Mouse (Mus musculus): ENCODE measurements around the gene Siglecg.

Gene Siglecg

DNA sequence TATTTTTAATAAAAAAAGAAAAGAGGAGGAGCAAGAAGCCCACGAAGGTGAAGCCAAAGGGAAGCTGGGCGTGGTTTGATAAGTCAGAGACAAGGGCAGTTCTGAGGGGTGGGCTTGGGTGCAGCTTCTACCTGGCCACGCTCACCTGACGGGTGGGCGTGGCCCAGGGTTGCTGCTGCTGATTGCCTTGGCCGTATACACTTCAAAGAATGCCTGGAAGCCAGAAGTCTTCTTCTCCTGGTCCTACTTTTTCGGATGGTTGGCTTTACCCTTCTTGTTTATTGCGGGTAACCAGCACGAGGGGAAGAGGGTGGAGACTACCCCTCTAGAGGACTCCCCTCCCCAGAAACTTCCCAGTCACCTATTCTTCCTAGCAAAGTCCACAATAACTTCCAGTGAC lies 34.7 kb downstream of the Siglecg start:
- DNase-seq (ENCODE audit: low spot score), result no peak

DNA sequence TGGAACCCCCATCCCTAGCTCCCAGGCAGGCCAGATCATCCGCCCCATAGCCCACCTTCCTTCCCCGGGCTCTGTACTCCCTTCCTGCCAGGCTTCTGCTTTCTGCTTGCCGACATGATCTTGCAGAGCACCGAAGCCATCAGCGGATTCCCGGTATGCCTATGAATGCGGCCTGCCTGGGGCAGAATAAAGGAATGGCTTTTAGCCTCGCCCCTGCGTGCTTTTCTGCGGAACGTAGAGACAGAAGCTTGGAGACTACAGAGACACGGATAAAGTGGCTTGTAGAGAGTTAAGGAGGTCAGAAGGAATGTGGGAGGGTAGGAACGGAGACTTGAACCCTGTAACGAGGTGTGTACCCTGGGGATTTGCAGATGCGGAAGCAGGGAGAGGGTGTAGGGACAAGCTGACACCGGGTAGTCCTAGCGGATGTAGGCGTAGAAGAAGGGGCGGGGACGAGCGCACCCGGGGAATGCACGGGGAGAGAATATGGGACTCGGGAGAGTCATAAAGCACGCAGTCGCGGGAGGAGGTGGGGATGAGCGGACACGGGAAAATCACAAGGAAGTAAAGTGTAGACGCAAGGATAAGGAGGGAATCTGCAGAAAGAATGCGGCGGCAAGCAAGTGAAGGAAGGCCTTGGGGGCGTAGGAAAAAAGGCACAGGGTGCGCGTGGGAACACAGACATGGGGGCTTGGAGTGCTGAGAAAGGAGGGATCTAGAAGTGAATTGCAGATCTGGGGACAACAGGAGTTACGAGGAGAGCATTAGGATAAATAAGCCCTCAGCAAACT lies 35.3 kb downstream of the Siglecg start:
- DNase-seq (ENCODE audit: low spot score), result peak; percentile 78

DNA sequence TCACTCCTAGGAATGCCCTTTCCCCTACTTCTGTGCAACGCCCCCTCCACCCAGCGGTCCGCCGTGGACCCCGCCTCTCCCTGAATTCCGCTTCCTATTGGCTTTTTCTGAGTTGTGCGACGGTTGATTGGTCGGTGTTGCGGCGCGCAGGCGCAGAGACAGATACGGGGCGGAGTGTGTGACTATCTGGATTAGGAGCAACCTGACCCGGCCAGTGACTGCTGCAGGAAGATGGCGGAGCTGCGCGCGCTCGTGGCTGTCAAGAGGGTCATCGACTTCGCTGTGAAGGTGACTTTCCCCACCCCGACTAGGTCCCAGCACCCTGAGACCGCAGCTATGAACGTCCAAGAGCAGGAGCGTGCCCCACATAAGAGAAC lies 35.9 kb downstream of the Siglecg start, which contains the start of the genes Etfb and Gm45233:
Gene Etfb, plus strand, starts transcription at position 167 of the 377 bp plus-strand sequence.
Gene Gm45233, plus strand, starts transcription at position 212 of the 377 bp plus-strand sequence.
- peak; percentile 94 for DNase-seq (ENCODE audit: low spot score)

DNA sequence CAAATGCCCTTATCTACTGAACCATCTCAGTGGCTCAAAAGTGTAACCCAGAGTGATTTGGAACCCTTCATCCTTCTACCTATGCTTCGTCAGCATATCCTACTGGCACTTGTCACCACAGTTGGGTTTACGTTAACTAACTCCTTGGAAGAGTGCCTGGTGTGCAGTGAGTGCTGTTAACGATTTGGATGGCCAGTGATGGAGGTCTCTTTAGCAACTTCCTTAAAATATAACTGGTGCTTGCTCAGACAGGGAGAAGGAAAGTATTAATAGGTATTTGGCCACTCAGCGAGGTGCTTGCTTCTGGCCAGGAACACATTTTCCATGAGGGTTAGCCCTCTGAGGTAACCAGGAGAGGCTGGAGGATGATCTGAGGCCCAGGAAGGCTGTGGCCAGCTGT lies 39.8 kb downstream of the Siglecg start:
- DNase-seq (ENCODE audit: low spot score), result no peak

DNA sequence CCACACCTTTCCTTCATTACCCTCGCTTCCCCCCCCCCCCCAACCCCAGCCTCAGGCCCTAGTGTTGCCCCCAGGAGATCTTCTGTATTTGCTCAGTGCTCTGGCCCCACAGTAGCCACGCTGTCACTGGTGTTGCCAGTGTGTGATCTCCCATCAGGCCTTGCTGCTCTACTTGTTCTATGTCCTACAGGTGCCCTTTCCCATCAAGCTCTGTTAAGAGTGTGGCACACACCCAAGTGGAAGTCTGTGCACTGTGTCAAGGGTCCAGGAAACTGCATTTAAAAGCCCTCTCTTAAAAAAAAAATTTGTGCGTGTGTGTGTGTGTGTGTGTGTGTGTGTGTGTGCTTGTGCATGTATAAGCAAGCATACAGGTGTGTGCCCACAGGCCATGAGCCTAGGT lies 40.2 kb downstream of the Siglecg start:
- no peak for DNase-seq (ENCODE audit: low spot score)

DNA sequence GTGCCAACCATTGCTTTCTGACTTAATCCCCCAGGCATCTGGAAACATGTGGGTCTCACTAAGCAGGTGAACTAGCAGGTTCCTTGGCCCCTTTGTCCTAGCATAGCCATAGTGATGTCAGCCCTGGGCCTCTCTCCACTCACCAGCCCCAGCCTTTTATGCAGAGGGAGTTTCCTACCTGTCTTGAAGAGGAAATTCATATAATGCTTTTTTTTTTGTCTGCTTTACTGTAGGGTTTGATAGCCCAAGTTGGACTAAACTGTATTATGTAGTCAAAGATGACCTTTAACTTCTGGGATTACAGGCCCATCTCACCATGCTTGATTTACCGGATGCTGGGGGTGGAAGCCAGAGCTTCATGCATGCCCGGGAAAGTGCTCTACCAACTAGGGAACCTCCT lies 41.8 kb downstream of the Siglecg start:
- DNase-seq (ENCODE audit: low spot score), result no peak

DNA sequence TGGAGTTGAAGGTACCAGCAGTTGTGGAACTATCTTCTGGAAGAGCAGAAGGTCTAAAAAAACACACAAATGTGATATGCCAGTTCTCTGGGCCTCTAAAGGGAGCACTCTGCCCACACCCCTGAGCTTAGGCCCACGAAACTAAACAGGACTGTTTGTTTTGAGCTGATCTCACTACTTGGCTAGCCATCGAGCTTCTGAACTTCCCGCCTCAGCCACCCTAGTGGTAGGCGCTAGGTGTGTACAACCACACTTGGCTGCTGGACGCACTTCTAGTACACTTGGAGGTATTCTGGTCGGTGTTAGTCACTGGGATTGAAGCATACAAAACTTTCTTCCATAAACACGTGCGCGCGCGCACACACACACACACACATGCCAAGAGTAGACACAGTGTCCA lies 43.7 kb downstream of the Siglecg start:
- DNase-seq (ENCODE audit: low spot score), result no peak

DNA sequence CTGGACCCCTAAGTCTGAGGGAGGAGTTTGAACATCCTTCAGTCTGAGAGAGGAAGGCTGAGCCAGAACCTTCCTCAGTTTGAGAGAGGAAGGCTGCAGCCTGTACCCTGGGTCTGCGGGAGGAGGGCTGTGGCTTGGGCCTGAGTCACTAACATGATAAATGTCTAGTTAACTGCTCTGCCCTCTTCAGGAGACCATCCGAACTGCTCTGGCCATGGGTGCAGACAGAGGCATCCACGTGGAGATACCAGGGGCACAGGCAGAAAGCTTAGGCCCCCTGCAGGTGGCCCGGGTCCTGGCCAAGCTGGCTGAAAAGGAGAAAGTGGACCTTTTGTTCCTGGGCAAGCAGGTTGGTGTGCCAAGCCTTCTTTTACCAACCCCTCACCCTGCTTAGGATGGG lies 44.6 kb downstream of the Siglecg start:
- no peak for DNase-seq (ENCODE audit: low spot score)

DNA sequence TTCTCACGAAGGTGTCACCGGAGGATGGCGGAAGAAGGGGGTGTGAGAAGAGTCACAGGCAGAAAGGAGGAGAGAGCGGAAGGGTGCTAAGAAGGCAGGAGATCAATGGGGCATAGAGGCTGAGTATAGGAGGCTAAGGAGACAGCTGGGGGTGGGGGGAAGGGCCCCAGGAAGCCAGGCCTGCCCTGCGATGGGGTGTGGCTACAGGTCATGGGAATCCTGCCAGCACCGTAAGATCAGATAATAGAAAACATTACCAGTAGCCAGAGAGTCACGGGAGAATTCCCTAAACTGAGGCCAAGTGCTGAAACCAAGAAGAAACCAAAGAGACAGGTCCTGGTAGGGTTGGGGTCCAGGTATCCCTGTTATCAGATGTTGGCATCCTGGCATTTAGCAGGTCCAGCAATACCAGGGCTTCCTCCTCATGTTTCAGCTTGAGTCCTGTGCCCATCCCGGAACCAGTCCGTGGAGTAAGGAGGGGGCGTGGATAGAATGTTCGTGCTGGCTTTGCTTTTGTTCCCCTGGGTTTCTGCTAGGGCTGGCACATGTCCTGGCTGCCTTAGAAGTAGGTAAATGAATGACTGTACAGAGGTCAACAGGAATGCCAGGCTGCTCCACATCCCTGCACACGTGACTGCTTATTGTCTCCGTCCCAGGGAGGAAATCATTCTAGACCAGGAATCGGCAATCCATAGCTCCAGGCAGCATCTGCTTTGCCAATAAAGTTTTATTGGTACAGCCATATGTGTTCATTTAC lies 45.8 kb downstream of the Siglecg start:
- no peak for DNase-seq (ENCODE audit: low spot score)

DNA sequence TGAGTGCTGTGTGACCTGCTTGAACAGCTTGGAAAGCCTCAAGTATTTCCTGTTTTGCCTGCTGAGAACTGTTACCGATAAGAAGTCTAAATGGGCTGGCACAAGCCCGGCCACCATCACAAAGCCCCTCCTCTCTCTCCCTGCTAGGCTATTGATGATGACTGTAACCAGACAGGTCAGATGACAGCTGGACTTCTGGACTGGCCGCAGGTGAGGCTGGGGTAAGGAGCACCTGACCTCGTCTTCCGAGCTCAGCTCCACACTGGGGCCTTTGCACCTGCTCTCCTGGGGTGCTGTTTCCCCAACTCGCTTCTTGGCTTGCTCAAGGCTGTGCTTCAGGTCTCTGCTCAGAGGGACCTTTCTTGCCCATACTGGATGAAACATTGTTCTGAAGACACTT lies 46.4 kb downstream of the Siglecg start:
- no peak for DNase-seq (ENCODE audit: low spot score)

DNA sequence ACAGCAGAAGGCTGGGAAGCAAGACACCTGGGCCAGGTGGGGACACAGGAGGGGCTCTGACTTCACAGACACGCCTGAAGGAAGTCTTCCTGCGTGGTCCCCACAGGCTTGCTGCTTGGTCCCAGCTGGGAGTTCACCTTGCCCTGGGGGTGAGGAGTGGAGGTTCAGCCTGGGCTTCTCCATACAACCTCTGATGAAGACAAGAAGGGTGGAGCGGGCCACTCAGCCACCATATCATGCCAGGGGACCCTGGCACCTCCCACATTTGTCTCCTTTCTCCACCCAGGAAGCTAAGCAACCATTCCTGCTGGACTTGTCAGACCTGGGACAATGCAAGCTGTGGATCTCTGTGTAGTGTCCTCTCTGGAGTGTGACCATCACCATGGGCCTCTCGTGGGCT lies 54.8 kb downstream of the Siglecg start, which contains the start of gene Vsig10l:
Gene Vsig10l, plus strand, starts transcription at position 301 of the 400 bp plus-strand sequence.
- DNase-seq (ENCODE audit: low spot score), result no peak

DNA sequence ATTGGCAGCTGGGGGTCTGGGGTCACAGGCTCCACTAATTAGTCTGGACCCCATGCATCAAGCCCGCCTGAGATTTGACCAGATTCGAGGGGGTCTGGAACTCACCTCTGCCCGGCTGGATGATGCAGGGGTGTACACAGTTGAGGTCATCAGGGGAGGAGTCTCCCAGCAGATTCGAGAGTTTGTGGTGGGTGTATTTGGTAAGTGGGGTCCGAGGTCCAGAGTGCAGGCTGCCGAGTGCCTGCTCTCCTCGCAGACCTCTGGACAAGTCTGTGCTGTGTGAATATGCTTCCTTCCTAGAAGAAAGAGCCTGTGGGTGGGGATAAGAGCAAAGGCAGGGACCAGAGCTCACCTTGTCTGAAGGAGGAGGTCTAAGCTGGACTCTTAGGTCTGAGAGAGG lies 56.0 kb downstream of the Siglecg start:
- DNase-seq (ENCODE audit: low spot score), result no peak

DNA sequence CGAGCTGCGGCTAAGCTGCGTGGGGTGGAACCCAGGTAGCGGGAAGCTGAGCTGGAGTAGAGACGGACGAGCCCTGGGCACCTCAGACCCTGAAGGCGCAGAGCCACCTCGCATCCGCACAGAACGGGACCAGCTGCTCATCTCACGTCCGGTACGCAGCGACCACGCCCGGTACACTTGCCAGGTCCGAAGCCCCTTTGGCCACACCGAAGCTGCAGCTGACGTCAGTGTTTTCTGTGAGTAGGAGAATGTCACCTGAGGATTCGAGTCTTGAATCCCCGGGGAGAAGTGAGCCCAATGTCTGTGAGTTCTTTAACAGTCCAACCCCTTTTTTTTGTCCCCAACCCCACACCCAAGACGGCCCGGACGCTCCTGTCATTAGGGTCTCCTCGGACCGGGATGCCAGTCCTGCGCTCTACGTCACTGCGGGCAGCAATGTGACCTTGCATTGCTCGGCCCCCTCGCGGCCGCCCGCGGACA lies 56.9 kb downstream of the Siglecg start:
- DNase-seq (ENCODE audit: low spot score), result no peak

DNA sequence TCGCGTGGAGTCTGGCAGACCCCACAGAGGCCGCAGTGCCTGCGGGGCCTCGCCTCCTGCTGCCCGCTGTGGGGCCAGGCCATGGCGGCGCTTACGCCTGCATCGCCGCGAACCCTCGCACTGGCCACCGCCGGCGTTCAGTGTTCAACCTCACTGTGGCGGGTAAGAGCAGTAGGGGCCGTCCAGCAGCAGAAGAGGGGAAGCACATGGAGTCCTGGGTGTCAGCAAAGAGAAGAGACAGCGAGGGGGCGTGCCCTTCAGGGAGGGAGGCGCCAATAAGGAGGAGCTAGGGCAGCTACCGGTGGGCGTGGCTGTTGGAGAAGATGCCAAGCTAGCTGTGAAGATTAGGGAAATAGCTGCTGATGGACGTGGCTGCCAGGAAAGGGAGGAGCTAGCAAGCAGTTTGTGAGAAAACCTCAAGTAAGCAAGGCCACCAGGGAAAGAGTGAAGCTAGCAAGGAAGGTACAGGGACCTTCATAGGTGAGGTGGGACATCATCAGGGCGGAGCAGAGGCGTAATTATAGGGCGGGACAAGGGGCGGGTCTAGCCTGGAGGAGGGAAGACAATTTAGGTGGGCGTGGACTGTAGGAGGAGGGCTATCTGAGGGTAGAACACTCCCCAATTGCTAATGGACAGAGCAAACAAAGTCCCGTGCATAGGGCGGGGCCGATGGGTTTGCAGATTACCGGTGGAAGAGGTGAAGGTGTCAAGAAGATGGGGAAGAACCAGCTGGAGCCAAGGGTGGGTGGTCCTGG lies 57.5 kb downstream of the Siglecg start:
- peak; percentile 83 for DNase-seq (ENCODE audit: low spot score)

DNA sequence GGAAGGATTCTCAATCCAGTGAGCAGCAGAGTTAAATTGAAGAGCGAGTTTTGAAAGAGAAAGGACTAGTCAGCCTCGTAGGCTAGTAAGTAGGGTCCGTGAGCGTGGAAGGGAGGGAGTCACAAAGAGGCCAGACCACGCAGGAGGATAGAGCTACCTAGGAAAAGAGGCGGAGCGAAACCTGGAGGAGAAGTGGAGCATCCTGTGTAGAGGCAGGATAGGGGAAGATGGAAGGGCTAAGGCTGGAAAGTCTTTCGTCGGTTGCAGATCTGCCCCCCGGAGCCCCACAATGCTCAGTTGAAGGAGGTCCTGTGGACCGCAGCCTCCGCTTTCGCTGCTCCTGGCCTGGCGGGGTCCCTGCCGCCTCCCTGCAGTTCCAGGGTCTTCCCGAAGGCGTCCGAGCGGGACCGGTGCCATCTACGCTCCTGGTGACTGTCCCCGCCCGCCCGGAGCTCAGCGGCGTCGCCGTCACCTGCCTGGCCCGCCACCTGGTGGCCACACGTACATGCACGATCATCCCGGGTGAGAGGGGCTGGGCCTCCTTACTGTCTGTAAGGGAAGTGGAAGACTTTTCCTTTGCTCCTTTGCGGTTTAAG lies 58.2 kb downstream of the Siglecg start:
- peak; percentile 72 for DNase-seq (ENCODE audit: low spot score)
